Mouse (Mus musculus) T-helper 2 cell (primary cell): Measurements from ENCODE around the gene Pfdn2.

Experiments used
- in situ Hi-C: fragments of 300-600 bp; cut with MboI, MseI; formaldehyde crosslinking; loops from one replicate; pipeline ENCODE4 v1.15.1; 2025; ENCODE audit warnings: high pct_unique_total_duplicates

Pfdn2 gene

DNA sequence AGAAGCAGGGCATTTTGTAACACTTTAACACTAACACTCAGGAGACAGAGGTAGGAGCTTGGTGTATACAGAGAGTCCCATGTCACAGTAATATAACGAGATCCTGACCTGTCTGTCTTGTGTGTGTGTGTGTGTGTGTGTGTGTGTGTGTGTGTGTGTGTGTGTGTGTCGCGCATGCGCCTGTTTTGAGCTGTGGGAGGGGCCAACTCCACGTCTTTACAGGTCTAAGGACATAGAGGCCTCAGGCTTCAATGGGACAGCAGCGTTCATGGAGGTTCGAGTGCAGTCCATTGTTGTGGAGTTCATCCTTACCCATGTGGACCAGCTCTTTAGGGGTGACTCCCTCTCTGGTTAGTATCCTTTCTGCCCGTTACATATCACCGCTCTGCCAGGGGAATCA is 57.5 kb downstream of the Pfdn2 start:
- in situ Hi-C loops = no loop called here

DNA sequence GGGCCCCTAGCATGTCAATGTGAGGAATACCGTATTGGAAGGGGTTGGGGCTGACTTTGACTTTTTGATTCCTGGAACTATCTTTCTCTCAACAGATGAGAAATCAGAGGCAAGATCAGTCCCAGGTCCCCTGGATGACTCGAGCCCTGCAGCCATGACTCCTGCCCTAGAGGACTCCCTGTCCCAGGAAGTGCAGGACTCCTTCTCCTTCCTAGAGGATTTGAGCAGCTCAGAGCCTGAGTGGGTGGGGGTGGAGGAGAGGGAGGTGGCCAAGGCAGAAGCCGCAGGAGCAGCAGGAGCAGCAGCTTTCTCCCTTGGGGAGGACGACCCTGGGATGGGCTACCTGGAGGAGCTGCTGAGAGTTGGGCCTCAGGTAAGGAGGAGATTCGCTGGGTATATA is 61.8 kb downstream of the Pfdn2 start:
- in situ Hi-C loops = no loop called here
